Mouse (Mus musculus): ENCODE measurements at regions not wholly inside any gene's neighbourhood (a gene's known extent, or its start where the extent isn't known, plus 50 kb on each side); places are given as distances from the start of the nearest gene placed in this dataset.

DNA sequence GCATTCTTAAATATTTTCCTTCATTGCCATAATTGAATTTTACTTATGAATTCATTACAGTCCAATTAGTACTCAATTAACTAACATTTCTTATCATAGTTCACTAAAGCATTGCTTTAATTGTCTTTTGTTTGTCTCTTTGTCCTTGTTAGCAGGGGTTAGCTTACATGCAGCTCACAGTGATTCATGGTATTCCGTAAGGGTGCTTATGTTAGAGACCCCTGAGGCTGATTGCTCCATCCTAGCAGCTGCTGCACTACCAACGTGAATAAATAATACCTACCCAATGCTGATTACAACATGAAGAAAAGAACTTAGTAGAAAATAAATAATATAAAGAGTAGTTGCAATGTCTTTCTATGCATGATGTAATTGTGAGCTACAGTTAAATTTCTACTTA is 791.4 kb downstream of the Epha7 start:
- no peak for DNase-seq
- ATAC-seq, result no peak

DNA sequence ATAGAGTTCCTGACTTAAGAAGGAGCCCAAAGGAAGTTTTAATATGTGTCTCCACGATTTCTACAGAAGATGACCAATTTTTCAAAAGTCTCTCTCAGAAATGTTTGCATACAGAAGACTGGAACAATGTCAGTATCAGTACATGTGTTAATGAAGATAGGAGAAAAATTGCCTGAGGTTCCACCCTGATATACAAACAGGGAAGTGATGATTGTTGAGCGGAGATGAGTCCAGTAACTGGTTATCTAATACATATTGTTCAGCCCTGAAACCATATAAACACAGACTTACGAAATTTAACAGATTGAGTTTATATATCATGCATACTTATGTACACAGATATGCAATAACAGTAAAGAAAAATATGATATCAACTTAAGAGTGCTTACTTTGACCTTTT is 805.0 kb downstream of the Epha7 start:
- TF ChIP-seq CTCF (IDR thresholded peaks at IDR 0.05; ENCODE audit: low read depth), result no peak
- TF ChIP-seq EP300 (IDR thresholded peaks at IDR 0.05; ENCODE audit: low read depth), result no peak
- Histone ChIP-seq H3K4me1 (ENCODE audit: insufficient read depth) (no peaks in the 10 kb centered on the region), H3K9me3 (ENCODE audit: low read length) (no peaks in the 10 kb centered on the region), H3K9ac (replicated peaks) (no peak overlapping the region), H3K27me3 (ENCODE audit: insufficient read depth, low read length) (no peaks in the 10 kb centered on the region), H3K36me3 (replicated peaks; ENCODE audit: insufficient read depth, low read length) (no peaks in the 10 kb centered on the region), H3K4me3 (ENCODE audit: low read depth, low read length) (no peak overlapping the region), H3K4me2 (ENCODE audit: low read depth, low read length) (no peak overlapping the region), H3K27ac (ENCODE audit: low read depth) (no peak overlapping the region)
- DNase-seq (no peak), ATAC-seq (no peak)
- WGBS (ENCODE audit: insufficient replicate concordance), result 51% methylated on average over 3 of the region's 3 CpGs

More for the DNA sequence above, 791.4 kb downstream of the Epha7 start:
- TF ChIP-seq CTCF (IDR thresholded peaks at IDR 0.05; ENCODE audit: low read depth) (no peak), EP300 (IDR thresholded peaks at IDR 0.05; ENCODE audit: low read depth) (no peak)
- no peaks in the 10 kb centered on the region for H3K4me1 ChIP-seq (ENCODE audit: insufficient read depth)
- no peak overlapping the region for H3K4me3 ChIP-seq (ENCODE audit: low read depth, low read length)
- no peaks in the 10 kb centered on the region for H3K9me3 ChIP-seq (ENCODE audit: low read length)
- no peaks in the 10 kb centered on the region for H3K36me3 ChIP-seq (replicated peaks; ENCODE audit: insufficient read depth, low read length)
- no peak overlapping the region for H3K4me2 ChIP-seq (ENCODE audit: low read depth, low read length)
- no peak overlapping the region for H3K9ac ChIP-seq (replicated peaks)
- H3K27ac ChIP-seq (ENCODE audit: low read depth), result no peak overlapping the region
- no peaks in the 10 kb centered on the region for H3K27me3 ChIP-seq (ENCODE audit: insufficient read depth, low read length)
- 62% methylated on average over 2 of the region's 2 CpGs for WGBS (ENCODE audit: insufficient replicate concordance)

DNA sequence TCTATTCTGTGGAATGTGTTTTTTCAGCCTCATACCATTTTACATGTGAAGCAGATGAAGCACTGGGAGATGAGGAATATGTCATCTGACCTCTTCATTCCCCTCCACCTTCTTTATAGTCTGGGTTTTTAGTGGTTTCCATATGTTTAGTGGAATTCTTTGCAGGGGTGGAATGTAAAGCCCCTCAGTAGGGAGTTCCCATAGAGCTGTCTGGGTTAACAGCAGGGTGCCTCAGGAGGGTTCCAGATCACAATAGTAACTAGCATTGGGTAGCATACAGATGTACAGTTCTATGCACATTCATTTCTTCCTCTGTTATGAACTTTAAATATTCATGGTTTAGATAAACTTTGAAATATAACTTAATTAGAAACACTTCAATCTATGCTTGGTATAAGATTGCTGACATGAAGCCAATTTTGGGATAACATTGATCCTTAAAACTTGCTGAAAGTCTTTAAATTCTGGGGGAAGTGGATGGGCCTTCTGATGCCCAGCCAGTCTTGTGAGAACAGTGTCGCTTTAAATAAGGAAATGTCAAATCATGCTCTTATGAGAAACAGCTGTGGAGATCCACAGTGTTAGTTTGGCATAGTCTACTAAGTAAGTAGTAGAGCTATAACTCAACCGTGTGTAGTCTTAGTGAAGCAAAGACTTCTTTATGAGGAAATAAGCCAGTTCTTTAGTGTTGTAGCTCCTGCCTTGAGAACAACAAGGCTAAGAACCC is 832.1 kb downstream of the Epha7 start:
- DNase-seq, result no peak
- TF ChIP-seq CTCF (IDR thresholded peaks at IDR 0.05; ENCODE audit: low read depth) (no peak), EP300 (IDR thresholded peaks at IDR 0.05; ENCODE audit: low read depth) (no peak)
- H3K27me3 ChIP-seq (ENCODE audit: insufficient read depth, low read length), result no peaks in the 10 kb centered on the region
- no peak overlapping the region for H3K27ac ChIP-seq (ENCODE audit: low read depth)
- 62% methylated on average over 2 of the region's 2 CpGs for WGBS (ENCODE audit: insufficient replicate concordance)
- no peaks in the 10 kb centered on the region for H3K4me1 ChIP-seq (ENCODE audit: insufficient read depth)
- no peaks in the 10 kb centered on the region for H3K9me3 ChIP-seq (ENCODE audit: low read length)
- no peak overlapping the region for H3K9ac ChIP-seq (replicated peaks)
- H3K4me2 ChIP-seq (ENCODE audit: low read depth, low read length), result no peak overlapping the region
- no peak overlapping the region for H3K4me3 ChIP-seq (ENCODE audit: low read depth, low read length)
- ATAC-seq, result no peak
- no peaks in the 10 kb centered on the region for H3K36me3 ChIP-seq (replicated peaks; ENCODE audit: insufficient read depth, low read length)

DNA sequence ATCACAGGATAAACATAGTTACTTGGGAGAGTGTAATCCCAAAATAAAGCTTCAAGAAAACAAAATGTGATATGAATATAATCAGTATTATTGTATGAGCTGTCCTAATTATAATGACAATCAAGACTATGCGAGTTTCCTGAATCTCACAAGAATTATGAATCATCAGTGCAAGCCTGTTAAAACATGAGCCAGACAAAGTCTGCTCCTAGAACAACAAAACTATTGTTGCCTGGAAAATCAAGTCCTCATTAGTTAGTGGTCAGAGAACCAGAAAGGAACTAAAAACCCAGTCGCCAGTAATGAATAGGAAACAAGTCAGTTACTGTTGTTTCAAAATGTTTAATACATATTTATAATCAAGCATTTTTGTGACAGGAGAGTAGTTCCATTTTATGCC is 841.0 kb downstream of the Epha7 start:
- TF ChIP-seq EP300 (IDR thresholded peaks at IDR 0.05; ENCODE audit: low read depth) (no peak), CTCF (IDR thresholded peaks at IDR 0.05; ENCODE audit: low read depth) (no peak)
- H3K4me3 ChIP-seq (ENCODE audit: low read depth, low read length), result no peak overlapping the region

DNA sequence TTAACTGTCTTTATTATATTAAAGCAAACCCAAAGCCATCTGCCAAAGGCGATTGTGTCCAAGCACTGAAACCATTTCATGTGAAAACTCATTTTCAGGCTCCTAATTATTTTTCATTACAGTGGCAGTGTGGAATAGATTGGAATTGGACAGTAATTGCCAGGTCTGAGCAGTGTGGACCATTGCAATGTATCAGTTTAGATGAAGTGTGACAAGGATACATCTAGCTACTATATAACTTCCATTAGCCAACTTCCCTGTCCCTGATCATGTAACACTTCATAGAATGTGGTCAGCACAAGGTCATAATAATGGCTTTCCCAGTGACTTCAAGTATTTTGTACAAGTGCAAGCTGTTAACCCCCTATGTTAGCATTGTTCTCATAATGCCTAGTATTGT is 842.7 kb downstream of the Epha7 start:
- DNase-seq, result no peak
- Histone ChIP-seq H3K27me3 (ENCODE audit: insufficient read depth, low read length) (no peaks in the 10 kb centered on the region), H3K9ac (replicated peaks) (no peak overlapping the region), H3K27ac (ENCODE audit: low read depth) (no peak overlapping the region), H3K4me3 (ENCODE audit: low read depth, low read length) (no peak overlapping the region), H3K4me2 (ENCODE audit: low read depth, low read length) (no peak overlapping the region), H3K4me1 (ENCODE audit: insufficient read depth) (no peaks in the 10 kb centered on the region), H3K9me3 (ENCODE audit: low read length) (no peaks in the 10 kb centered on the region), H3K36me3 (replicated peaks; ENCODE audit: insufficient read depth, low read length) (no peaks in the 10 kb centered on the region)
- no peak for ATAC-seq
- 75% methylated on average over 1 of the region's 1 CpGs for WGBS (ENCODE audit: insufficient replicate concordance)
- no peak for TF ChIP-seq CTCF (IDR thresholded peaks at IDR 0.05; ENCODE audit: low read depth)
- no peak for TF ChIP-seq EP300 (IDR thresholded peaks at IDR 0.05; ENCODE audit: low read depth)

More for the DNA sequence above, 841.0 kb downstream of the Epha7 start:
- Histone ChIP-seq H3K9ac (replicated peaks) (no peak overlapping the region), H3K27ac (ENCODE audit: low read depth) (no peak overlapping the region), H3K36me3 (replicated peaks; ENCODE audit: insufficient read depth, low read length) (no peaks in the 10 kb centered on the region), H3K4me2 (ENCODE audit: low read depth, low read length) (no peak overlapping the region), H3K9me3 (ENCODE audit: low read length) (no peaks in the 10 kb centered on the region), H3K27me3 (ENCODE audit: insufficient read depth, low read length) (no peaks in the 10 kb centered on the region), H3K4me1 (ENCODE audit: insufficient read depth) (no peaks in the 10 kb centered on the region)
- DNase-seq, result no peak
- no peak for ATAC-seq
- WGBS (ENCODE audit: insufficient replicate concordance), result 69% methylated on average over 2 of the region's 2 CpGs

DNA sequence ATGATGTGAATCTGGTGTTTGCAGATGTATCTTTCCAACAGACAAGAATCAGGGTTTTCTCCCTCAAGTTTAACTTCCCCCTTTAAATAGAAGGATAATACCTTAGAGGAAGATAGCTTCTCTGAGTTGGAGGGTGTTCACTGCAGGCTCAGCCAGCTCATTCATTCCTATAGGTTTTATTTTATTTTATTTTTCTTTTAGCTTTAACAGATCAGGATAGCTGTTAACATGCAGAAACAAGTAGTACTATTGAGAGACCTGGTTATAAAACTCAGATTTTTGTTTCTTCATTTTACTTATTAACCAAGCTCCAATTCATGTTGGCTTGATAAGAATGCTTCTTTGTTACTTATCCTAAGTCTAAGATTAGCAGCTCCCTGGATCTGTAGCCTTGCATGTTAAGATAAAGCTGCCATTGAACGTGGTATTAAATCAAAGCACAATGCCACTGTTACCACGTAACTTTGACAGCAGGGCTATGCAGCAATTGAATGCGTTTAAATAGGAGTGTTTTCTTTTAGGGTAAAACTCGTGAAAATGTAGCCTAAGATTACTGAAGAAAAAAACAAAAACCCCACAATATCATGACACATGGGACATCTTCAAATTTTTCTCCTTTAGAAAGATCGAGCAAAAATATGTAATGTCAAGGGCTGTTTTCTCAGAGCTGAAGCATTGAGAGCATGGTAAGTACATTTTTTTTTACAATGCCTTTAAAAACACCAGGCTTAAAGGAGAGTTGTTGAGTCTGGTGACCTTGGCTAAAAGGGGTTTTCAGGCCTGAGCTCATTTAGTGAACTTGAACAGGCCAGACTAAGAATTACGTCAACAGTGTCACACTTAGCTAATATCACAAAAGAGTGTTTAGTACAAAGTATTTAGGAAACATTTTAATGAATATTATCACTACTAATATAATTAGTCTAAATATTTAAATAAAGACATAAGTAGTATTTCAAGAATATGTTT is 848.5 kb downstream of the Epha7 start:
- WGBS (ENCODE audit: insufficient replicate concordance), result 56% methylated on average over 6 of the region's 6 CpGs
- ATAC-seq, result no peak

More for the DNA sequence above, 848.5 kb downstream of the Epha7 start:
- H3K4me3 ChIP-seq (ENCODE audit: low read depth, low read length), result no peak overlapping the region
- no peak overlapping the region for H3K9ac ChIP-seq (replicated peaks)
- H3K27ac ChIP-seq (ENCODE audit: low read depth), result no peak overlapping the region
- H3K9me3 ChIP-seq (ENCODE audit: low read length), result no peaks in the 10 kb centered on the region
- no peaks in the 10 kb centered on the region for H3K4me1 ChIP-seq (ENCODE audit: insufficient read depth)
- H3K27me3 ChIP-seq (ENCODE audit: insufficient read depth, low read length), result no peaks in the 10 kb centered on the region
- TF ChIP-seq EP300 (IDR thresholded peaks at IDR 0.05; ENCODE audit: low read depth) (no peak), CTCF (IDR thresholded peaks at IDR 0.05; ENCODE audit: low read depth) (no peak)
- no peaks in the 10 kb centered on the region for H3K36me3 ChIP-seq (replicated peaks; ENCODE audit: insufficient read depth, low read length)
- DNase-seq, result no peak
- no peak overlapping the region for H3K4me2 ChIP-seq (ENCODE audit: low read depth, low read length)

Measured in liver, postnatal 0 days (tissue).